Mouse (Mus musculus) cerebellum, adult 2 months (tissue): Measurements from ENCODE around the gene Tdrd5.
"Not testable (repeated sequence)": the region's sequence is repeated elsewhere in the genome, so short reads cannot be mapped to it uniquely, and the experiment has no call there.

Experiments
- CTCF ChIP-seq: fragments of 200-500 bp; IDR thresholded peaks from 2 replicates; pipeline ENCODE4 v1.5.1; 2011; ENCODE audit warnings: low read depth, mild to moderate bottlenecking, control low read depth, low read length, moderate library complexity, borderline replicate concordance; ENCODE audit not compliant: insufficient read depth
- POLR2A ChIP-seq: fragments of 200-500 bp; IDR thresholded peaks from 2 replicates; pipeline ENCODE4 v1.6.1; 2011; ENCODE audit warnings: low read length, control low read depth, borderline replicate concordance; ENCODE audit not compliant: insufficient read depth

- not testable (repeated sequence) for TF ChIP-seq CTCF, POLR2A
Observed at GRCm38 (mm10) chr1:156251096-156251495, 52.4 kb downstream of the Tdrd5 start.
